Mouse (Mus musculus): ENCODE results near the gene Ldb3. TPM values are rescaled to one million over a fixed set of nuclear protein-coding genes. Genes with fewer than 3 reads are reported as not detected.

The Ldb3 gene
- 100 to 1,000 TPM; 709 to 766 TPM for total RNA-seq (2021)

DNA sequence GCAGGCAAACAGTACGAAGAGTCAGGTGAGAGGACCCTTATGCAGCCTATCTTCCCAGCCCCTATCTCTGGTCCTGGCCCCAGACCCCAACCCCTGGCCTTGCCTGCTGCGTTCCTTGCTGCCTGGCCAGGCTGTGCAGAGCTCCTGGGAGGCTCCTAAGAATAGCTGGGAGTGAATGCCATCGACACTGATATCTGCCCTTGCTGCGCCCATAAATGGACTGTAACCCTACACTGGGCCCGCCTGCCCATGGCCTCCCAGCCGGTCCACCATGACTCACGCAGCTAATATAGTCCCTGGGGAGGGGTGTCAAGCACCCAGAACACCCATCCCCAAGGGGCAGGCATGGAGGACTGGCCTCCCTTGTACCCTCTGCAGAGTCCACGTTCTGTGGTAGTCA, at the start of gene Ldb3:
TSS of gene Ldb3 (minus strand) at position 185 of the 400 bp plus-strand sequence.
- peak; percentile 85 for DNase-seq

DNA sequence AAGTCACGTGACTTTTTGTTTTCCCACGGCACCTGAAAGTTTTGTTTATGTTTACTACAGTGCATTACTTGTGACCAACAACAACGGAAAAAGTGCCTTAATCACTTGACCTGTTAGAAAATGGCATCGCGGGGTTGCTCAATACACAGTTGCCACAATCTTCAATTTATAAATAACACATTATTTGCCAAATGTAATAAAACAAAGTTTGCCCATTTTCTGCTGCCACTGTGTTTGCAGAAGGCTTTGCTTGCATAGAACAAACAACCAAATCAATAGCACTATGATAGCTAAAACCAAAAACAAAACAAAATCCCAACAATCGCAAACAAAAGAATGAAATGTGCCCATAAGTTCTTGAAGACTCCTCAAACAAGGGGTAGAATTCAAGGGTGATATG, 47.2 kb upstream of the Ldb3 start:
- DNase-seq, result no peak

DNA sequence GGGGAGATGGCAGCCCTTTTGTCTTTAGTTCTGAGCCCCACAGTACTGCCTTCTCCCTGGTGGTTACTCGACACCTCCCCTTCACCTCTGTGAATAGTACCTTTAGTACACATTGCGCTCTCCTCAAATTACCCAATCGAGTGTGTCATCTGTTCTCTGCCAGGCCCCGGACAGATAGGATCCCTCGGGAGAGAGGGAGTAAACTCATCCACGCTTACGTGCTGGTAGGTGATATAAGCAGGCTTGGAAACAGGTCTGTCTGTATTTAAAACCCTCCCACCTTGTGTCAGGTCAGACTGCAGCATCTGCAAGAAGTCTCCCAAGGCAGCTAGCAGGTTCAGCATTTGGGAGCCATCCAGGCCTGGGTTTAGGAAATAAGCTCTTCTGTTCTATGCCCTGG, 46.7 kb upstream of the Ldb3 start:
- DNase-seq, result no peak

DNA sequence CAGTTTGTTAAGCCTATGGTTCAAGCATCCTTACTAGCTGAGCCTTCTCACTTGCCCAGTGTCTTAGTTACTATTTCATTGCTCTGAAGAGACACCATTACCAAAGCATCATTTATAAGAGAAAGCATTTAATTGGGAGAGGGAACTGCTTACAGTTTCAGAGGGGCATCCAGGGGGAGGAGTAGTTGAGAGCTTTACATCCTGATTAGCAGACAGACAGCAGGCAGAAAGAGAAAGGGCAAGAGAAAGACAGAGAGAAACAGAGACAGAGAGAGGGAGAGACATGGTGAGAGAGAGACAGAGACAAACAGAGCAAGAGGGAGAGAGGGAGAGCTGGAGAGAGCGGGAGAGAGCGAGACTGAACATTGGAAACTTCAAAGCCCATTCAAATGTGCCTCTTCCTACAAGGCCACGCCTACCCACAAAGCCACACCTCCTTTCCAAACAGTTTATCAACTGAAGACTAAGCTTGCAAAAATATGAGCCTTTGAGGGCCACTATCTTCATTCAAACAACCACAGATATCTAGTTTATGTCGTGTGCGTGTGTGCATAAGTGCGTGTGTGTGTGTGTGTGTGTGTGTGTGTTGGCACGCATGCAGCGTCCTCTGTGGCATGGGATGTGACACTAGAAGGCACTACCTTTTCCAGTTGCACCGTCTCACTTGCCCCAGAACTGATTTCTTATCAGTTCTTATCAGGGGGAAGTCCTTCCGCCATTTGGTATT, 44.4 kb upstream of the Ldb3 start:
- no peak for DNase-seq

DNA sequence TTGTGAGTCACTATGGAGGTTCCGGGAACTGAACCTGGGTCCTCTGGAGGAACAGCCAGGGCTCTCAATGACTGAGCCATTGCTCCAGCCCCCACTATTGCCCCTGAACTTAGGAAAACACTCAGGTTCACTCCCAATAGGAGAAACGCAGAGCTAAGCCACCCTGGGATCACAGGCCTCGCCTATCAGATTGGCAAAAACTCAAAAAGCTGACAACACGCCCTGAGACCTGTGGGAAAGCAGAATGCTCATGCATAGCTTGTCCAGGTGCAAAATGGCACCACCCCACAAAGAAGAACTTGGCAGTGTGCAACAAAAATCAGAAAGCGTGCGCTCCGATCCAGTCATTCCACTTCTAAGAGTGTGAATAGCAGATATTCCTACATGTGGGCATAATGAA, 38.3 kb upstream of the Ldb3 start:
- no peak for DNase-seq

DNA sequence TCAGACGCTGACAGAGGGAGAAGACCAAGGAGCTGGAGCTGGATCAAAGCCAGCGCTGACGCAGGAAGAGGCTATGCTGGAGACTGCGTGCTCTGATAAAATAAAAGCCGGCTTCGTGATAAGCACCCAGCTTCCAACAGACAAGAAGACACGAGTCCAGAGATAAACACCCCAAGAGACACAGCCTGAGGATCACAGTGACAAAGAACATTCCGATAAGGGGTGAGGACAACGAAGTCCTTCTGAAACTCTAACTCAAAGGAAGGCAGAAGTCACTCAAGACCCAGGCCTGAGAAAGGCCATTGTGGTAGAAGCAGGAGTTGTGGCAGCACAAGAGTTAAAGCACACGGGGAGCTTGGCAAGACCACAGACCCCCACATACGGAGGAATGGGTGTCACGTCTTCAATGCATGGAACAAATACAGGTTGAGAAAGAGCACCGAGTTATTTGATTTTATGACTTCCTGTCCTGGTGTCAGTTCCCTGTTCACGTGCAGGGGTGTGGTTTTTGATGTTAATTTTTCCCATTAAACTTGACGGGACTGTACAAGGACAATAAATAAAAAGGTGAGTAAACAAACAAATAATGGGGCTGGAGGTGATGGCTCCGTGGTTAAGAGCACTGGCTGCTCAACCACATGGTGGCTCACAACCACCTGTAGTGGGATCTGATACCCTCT, 35.2 kb upstream of the Ldb3 start:
- DNase-seq, result no peak

DNA sequence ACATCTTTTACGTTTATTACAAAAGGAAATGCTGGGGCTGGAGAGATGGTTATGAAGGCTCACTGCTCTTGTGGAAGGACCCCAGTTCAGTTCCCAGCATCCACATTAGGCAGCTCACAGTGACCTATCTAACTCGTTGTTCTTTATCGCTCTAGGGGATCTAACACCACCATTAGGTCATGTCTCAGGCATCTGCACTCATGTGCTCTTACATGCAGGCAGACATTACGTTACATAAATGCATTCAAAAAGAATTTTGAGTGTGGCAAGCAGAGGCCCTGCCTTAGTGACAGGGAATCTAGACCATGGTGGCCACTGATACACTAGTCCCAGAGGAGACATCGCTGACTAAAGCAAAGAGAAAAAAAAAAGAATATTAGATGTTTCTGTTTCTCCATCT, 34.6 kb upstream of the Ldb3 start:
- no peak for DNase-seq

DNA sequence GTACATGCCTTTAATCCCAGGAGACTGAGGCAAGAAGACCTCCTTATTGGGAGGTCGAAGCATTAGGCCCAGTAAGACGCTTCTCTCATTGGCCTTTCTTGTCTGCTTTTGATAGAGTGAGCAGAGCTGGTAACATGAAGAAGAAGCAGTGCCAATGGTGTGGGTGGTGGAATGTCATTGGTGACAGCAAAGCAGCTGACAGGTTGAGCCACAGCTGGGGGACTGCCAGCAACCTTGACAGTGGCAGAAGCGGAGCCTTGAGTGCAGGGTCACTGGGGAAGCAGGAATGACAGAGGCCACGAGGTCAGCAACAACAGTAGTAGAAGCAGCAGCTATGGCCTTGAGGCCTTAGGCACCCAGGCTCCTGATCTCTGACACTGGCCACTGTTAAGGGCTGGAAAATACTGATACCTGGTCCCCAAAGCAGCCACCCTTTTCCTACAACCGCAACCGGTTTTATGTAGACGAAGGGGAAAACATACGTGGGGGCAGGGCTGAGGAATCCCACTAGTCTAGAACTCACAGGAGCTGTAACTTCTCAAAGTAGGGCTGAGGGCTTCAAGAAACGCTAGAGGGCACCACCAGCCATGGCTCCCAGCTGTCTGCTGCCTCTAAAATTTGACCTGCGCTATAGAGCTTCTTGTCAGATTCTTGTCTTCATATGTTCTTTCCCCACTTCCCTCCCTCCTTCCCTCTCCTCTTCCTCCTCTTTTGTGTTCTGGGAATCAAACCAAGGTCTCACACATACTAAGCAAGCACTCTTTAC, 32.3 kb upstream of the Ldb3 start:
- DNase-seq, result peak; percentile 55

DNA sequence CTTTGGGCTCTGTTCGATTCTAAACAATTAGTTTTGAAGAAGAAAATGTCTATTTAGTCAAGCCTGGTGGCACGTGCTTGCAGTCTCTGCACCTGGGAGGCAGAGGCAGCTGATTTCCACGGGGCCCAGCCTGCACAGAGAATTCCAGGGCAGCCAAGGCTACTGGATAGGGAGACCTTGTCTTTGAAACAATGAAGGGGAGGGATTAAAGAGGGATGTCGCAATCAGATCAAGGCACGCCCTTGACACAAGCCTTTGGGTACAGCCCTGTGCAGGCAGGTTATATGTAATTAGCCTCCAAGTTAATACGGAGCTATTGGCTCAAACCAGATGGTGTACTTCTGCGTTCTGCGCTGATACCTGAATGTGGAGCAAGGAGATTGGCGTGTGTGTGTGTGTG, 30.3 kb upstream of the Ldb3 start:
- no peak for DNase-seq

DNA sequence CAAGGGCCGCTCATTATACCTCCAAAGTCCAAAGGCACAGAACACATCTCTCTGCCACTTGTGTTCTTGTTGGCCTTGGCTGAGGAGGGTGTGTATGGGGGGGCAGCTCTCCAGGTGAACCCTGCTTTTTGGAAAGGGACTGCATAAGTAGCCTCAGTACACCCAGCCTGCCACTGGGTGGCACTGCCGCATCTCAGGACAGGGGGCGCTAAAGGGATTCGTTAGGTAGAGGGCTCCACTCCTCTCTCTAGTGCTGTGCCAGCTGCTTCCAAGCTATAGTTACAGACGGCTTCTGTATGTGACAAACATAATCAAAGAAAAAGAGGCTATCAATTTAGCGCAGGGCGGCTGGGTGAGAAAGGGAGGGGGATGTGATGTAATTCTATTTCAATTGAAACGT, 28.3 kb upstream of the Ldb3 start:
- DNase-seq, result peak; percentile 91

DNA sequence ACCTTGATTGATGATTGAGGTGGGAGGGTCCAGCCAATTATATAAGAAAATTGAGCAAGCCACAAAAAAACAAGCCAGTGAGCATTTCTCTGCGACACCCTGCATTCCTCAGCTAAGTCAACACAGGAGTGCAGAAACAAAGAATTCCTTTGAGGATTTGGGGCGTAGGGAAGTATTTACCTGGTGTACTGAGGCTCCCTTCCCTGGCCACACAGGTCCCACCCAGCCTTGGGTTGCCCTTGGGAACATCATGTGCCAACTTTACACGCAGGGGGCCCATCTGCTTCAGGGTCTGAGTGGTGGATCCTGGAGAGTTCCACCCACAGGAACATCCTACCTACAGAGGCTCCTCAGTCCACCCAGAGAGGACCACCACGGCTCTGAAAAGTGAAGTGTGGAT, 27.1 kb upstream of the Ldb3 start:
- DNase-seq, result no peak

DNA sequence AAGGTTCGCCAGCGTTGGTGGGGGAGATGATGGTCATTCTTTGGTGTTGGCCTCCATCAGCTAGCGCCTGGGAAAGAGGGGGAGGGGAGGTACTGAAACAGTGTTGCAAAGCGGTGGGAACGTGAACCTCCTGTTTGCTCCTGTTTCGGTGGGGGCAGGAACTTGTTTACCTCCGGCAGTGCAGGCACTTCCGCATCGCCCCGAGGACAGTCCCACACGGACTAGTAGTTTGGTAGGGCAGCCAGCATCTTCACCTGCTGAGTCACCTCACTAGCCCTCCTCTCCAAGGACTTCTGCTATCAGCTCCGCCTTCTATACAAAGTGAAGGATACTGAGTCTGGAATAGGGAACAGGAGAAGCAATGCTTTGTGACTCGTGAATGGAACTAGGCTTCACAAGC, 26.6 kb upstream of the Ldb3 start:
- no peak for DNase-seq

DNA sequence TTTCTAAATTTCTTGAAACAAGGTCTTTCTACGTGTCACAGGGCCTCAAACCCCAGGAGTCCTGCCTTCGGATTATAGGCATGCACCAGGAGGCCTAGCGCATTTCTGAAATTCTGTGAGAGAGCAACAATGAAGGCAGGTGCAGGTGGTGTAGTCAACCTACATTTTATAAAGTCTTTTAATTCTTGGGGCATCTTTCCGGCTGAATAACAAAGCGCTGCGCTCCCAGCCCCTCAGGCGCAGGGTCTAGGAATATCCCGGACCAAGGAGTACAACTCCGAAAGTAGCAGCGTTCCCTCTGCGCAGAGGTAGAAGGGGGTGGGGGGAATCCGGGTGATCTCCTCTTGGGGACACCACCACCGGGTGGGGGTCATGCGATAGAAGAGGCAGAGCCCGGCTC, 26.1 kb upstream of the Ldb3 start:
- DNase-seq, result no peak

DNA sequence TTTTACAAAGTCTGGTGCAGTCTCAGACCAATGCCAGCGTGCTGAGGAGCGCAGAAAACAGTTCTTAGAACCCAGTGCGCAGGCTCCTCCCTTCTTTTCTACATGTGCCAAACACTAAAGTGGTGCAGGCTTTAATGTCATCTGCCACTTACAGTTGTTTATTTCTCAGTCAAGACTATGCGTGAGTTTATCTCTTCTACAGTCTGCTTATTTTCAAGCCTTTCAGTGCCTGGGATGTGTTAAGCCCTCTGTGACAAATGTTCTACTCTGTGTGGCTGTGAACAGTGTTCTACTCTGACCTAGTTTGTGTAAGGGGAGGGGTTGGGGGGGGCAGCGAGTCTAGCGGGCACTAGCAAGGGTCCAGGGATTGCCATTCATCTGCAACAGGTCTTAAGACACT, 25.0 kb upstream of the Ldb3 start:
- DNase-seq, result no peak

DNA sequence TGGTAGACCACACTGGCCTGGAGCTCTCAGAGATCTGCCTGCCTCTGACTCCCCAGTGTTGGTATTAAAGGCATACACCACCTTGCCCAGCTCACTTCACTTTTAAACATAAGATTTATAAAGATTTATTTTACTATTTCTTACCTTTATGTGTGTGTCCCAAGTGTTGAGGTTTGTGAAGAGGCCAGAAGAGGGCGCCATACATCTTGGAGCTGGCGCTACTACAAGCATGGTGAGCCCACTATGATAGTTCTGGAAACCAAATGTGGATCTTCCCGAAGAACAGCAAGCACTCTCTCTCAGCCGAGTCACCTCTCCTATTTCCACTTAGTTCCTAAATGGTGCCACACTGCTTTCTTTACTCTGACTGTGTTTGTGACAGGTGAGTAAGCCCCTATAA, 23.7 kb upstream of the Ldb3 start:
- DNase-seq, result no peak

DNA sequence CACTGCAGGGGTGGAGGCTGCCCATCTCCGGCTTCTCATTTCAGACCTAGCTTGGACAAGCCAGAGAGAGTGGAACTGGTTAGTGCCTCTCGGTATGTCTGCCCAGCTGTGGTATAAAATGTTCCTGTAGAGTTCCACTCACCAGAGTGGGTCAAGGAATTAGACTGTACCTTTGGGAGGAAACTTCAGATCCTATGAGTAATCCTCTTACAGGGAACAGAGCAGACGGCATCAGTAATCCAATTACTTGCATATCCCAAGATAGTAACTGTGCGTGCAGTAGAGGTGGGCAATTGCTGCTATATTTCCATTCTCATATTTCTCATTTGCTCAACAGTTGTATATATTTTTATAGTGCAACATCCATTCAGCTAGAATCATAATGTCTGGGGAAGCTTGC, 23.1 kb upstream of the Ldb3 start:
- DNase-seq, result no peak

DNA sequence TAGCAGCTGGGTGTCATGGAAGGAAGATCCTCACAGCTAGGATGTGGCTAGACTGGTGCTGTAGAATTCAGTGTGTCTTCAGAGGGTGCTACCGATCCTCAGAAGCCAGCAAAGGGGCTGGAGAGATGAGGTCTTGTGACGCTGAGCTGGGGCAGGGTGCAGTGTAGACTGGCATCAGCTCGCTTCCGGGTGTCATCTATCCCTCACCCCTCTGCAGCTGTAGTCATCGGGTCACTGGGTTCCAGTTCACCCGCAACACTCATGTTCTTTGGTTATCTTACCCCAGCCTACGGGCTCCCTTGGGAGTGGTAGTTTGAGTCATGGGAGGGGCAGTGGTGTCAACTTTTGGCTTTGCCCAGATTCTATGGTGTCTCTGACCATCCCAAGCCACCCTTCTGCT, 13.4 kb upstream of the Ldb3 start:
- DNase-seq, result no peak

DNA sequence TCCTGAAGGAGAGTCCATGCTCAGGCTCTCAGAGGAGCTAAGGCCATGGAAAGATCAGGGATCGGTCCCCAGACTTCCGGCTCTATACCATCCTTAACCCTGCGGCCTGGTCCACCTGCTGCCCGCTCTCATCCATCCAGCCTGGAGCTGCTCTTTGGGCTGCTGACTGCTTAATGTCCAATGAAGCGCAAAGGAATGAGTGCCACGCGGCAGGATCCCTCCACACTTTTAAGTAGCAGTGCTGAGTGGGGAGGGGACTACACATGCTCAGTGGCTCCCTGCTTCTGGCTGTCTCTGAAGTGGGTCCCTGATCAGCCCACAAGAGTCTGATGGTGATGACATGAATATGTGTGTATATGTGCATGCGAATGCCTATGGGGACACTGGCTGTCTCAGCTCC, 11.5 kb upstream of the Ldb3 start, which contains the start of gene Opn4:
TSS of gene Opn4 (minus strand) at position 202 of the 400 bp plus-strand sequence.
- no peak for DNase-seq

DNA sequence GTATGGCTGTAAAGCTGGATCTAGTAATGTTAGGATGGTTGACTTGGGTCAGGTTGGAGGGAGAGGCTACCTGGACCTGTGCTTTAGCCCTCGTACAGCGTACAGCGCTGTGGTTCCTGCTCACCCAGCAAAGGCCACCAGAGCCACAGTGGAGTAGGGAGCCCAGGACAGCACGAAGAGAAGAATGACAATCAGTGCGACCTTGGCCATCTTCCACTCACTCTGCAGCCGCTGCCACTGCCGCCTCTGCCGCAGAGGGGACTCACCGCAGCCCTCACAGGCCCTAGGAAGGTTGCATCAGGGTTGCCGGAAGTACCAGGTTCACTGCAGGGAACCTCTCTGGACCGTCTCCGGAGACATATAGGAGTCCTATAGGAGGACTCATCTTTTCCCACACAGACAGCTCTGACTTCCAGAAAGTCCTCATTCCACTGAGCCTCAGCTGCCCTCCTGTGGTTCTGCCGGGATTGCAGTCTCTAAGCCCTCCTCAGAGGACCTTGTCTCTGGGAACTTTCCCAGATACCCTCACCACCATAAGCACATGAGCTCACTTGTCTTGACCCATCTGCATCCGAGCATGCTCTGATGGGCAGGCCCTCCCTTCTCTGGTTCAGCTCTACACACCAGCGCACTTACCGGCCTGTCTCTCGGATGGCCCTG, 7.2 kb upstream of the Ldb3 start:
- peak; percentile 49 for DNase-seq

DNA sequence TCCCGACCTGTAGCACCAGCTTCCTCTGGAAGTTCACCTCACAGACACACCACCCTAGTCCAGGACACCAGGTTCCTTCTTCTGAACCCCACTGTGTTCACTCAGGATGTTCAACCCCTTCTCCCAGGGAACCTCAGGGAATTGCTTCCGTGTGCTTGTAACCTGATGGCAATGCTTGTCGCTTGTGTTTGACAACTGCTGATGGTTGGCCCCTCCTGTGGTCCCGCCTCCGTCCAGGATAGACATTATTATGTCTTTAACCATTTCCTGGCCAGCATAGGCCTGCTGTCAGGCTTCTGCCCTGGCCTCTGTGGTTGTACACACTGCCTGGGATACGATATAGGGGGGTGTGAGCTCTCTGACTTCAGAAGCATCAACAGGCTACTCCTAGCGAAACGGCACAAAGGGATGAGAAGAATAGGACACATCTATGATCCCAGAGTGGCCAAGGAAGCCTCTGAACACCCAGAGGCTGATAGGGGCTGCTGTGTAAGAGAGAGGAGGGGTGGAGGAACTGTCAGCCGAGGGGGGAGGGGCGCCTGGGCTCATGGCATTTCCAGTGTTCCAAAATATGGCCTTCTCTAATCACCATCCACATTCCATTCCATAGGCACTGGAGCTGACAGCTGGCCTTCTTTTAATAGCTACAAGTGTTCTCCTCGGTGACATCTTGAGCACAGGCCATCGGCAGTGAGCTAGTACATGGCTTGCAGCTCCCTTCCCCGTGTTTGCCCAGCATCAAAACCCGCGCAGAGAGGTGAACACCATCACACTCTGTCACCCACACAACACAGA, 3.5 kb upstream of the Ldb3 start:
- DNase-seq, result peak; percentile 83

DNA sequence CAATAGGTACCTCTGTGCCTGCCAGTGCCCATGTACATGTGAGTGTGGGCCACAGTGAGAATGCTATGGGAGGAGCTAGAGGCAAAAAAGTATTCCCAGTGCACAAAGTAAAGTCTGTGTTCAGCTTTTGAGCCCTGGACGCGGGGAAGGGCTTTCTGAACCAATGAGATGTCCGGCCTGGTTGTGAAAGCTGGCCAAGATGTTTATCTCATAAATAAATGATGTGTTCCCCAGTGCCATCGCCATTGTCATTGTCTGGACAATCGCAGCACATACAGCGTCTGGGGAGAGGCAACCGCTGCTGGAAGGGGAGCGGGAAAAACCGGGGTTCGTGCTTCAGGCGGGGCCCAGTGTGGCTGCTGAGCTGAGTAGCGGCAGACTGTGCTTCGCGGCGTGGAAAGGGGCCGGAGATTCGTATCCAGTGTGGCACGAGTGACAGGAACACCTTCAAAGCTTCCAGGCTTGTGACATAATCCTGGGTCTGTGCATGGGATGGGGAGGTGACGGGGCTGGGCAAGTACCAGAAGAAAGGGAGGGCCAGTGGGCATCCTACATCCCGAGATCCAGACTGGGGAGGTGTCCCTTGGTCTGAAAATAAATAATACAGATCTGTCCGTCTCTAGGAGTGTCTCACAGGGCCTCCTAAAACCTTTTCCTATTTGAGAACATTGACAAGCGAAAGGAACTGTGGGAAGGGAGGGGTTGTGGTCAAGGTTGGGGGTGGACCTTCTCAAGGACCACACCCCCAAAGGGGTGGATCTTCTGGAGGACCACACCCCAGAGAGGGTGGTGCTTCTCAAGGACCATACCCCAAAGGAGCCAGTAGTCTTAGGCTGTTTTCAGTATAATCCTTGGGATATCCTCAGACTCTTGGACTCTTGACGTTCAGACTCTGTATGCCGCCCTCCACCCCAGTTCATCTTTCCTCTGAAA, 2.5 kb upstream of the Ldb3 start:
- DNase-seq, result peak; percentile 45
